Mouse (Mus musculus) CH12.LX (cell line): Measurements from ENCODE around the gene Lrp10.

Experiments used
- CTCF ChIP-seq, 2 experiments: IDR thresholded peaks in 1 of 2; conservative IDR thresholded peaks in 1 of 2; 2 replicates each; pipeline ENCODE4 v1.5.1; 2011 to 2012; ENCODE audit warnings: low read depth in 2 of 2, low read length in 2 of 2, improper control_type of control experiment in 1 of 2, inconsistent platforms in 1 of 2, mild to moderate bottlenecking in 1 of 2, moderate library complexity in 1 of 2
- HCFC1 ChIP-seq: IDR thresholded peaks from 2 replicates; pipeline ENCODE4 v1.6.1; 2012; ENCODE audit warnings: low read depth, mild to moderate bottlenecking, inconsistent platforms, low read length, improper control_type of control experiment

- TF ChIP-seq HCFC1 (no peak), CTCF (conservative IDR thresholded peaks at IDR 0.05 in 1 of 2, IDR thresholded peaks at IDR 0.05 in 1 of 2; ENCODE audit: low read depth in 2 of 2, low read length in 2 of 2) (no peak)
Measured at GRCm38 (mm10) chr14:54432078-54432836, 31.7 kb upstream of the Lrp10 start.
